Mouse (Mus musculus) thymus, postnatal 0 days (tissue): Measurements from ENCODE around the gene Gm11492. TPM values are rescaled to one million over a fixed set of nuclear protein-coding genes. Genes with fewer than 3 reads are reported as not detected.

ENCODE experiments used
- DNase-seq: peaks from one replicate; pipeline ENCODE4 v3.0.0-alpha.2; 2015; ENCODE audit warnings: low spot score
- polyA plus RNA-seq: library from polyadenylated mRNA; unstranded; fragments of >200 nt; fragmentation: Nextera tagmentation; extraction: Ambion mirVana; gene quantifications from 2 replicates; pipeline ENCODE4 v1.2.1, GENCODE M21; 2015

Gm11492 gene
- polyA plus RNA-seq, 1 experiment from 2014 or later = not detected

DNA sequence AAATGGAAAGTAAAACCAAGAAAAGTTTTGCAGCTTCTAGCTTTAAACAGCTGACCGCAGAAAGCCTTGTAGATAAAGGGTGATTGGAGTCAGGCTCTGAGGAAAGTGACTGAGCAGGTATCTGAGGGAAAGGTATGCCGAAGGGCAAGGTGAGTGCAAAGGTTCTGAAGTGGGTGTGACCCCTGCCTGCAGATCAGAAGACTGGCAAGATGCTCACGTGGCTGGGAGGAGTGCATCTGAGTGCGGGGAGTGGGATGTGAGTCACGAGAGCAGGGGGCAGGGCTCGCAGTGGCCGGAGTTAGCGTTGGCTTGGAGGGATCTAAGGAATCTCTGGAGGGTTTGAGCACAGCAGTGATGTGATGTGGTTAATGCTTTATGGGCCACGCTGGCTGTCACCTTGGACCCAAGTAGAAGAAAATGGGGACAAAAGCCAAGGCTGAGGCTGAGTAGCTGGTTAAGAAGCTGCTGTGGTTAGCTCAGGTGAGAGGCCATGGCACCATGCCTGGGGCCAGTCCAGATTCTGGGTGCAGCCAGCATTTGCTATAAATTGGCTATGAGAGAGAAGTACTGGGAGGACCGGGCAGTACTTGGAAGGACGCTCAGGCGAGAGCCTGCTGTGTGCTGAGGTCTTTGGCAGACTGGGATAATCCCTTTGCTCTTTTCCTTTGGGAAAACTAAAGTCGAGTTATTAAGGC lies 33.1 kb downstream of the Gm11492 start:
- DNase-seq = no peak

DNA sequence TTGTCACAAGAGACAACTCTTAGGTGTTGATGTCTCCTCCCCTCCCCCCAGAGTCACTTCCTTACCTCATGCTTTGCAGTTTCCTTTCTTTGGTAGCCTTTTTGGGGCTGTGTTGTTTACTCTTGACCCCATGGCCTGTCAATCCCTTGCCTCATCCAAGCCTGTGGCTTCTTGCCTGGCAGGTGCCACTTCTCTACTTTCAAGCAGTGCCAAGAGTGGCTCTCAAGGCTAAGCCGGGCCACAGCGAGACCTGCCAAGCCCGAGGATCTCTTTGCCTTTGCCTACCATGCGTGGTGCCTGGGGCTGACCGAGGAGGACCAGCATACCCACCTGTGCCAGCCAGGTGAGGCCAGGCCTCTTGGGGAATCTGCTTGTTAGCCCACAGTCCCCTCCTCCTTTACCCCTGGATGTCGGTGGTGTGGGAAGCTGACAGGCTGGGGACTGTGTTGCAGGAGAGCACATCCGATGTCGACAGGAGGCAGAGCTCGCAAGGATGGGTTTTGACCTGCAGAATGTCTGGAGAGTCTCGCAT lies 33.9 kb downstream of the Gm11492 start:
- no peak for DNase-seq

- no peak for DNase-seq
These were observed 35.8 kb downstream of the Gm11492 start for GRCm38 (mm10) chr11:87602234-87602633.

DNA sequence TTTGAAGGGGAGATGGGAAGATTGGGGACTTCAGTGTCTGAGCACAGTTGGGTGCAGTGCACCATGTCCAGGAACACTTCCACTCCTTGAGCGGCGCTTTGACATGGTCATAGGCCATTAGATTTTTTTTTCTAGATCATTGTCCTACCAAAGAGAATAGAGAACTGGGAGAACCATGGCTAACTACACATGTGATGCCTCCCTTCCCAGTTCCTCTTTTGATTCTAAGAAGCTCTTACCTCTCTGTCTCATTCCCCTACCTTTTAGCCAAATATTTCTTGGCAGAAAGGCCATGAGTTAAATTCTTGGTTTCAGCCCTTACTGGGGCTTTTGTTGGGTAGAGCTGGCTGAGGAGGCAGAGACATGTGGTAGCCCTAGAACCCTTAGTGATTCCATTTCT lies 37.1 kb downstream of the Gm11492 start:
- DNase-seq = no peak

DNA sequence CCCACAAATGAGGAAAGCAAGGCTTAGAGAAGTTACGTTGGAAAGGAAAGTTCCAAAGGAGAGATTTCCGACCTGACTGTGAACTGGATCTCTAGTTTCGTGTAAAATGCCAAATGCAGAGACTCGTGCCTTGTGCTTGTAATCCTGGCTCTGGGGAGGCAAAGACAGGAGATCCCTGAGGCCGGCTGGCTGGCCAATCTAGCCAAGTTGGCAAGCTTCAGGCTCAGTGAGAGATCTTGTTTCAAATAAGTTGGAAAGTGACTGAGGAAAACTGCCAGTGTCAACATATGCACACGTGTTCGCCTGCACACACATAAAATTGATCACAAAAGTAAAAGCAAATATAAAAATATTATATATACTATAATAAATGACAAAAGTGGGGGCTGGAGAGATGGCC lies 42.8 kb downstream of the Gm11492 start:
- DNase-seq = no peak

DNA sequence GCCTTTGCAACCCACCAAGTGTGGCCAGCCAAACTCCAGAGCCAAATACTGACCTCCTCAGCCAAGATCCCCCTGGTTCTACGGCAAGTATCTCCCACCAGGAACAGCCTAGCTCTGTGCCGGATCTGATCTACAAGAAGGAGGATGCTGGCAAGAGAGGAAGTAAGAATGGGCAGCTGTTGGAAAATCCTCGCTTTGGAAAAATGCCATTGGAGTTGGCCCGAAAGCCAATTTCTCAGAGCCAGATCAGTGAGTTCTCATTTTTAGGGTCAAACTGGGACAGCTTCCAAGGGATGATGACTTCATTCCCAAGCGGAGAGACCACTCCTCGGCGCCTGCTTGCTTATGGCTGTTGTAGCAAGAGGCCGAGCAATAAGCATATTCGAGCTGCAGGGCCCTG lies 45.1 kb downstream of the Gm11492 start:
- DNase-seq = no peak

- no peak for DNase-seq
These were observed 47.5 kb downstream of the Gm11492 start for GRCm38 (mm10) chr11:87613972-87614371.

GRCm38 (mm10) chr11:87615551-87615950 lies 49.1 kb downstream of the Gm11492 start:
- DNase-seq = no peak

DNA sequence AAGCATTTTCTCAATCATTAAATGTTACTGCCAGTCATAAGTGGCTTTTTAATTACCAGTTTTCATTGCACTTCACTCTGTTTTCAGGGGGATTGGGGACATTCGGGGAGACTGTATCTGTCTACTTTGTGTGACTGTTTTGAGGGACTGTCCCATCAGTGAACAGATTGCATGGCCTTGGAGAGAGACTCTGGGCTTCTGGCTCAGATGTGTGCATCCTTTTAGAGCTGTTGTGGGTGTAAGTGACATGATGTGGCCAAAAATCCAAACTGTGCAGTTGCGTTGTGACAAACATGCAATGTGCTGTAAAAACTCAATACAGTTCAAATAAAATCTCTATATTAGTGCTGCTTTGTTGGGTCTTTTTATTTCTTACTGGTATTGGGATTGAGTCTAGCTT lies 49.5 kb downstream of the Gm11492 start:
- no peak for DNase-seq

DNA sequence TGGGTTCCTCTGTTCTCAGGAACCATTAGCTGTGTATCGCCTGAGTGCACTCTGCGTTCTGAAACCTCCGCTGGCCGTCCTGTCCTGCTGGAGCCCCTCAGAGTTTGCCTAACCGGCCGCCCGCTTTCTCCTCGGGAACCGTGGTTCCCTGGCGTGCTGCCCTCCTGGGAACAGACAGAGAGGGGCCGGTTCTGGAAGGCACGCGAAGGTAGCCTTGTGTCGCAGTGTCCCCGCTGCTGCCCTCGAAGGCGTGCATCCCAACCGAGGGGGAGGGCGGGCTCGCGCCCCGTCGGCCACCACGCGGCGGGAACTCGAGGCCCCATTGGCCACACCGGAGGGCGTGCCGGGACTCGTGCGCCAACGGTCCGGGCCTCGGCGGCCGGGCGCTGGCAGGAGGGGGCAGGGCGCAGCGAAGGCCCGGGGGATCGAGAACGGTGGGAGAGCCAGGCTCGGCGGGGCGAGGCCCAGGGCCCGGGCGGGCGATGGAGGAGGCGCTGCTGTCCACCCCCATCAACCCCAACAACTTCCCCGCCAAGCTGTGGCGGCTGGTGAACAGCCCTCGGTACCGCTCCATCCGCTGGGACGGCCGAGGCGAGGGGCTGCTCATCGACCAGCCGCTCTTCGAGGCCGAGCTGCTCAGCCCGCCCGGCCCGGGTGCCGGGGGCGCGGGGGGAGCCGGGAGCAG lies 50.5 kb downstream of the Gm11492 start, which contains the start of gene Hsf5:
TSS of gene Hsf5 (plus strand) at position 375 of the 685 bp plus-strand sequence.
- no peak for DNase-seq

GRCm38 (mm10) chr11:87617606-87618005 lies 51.2 kb downstream of the Gm11492 start:
- no peak for DNase-seq

Other genes starting within 250 kb of the Gm11492 start
- 2.1 and 2.4 TPM in 2 replicates for gene Ppm1e, start 207.6 kb upstream of the Gm11492 start, polyA plus RNA-seq
- 6.8 and 6.9 TPM in 2 replicates for gene Rad51c, start 161.7 kb upstream of the Gm11492 start, polyA plus RNA-seq
- 0.53 and 0.62 TPM in 2 replicates for gene Tex14, start 161.6 kb upstream of the Gm11492 start, polyA plus RNA-seq
- 23.9 and 25.0 TPM in 2 replicates for gene Sept4, start 2.2 kb downstream of the Gm11492 start, polyA plus RNA-seq
- 19.6 and 21.1 TPM in 2 replicates for gene Mtmr4, start 25.5 kb downstream of the Gm11492 start, polyA plus RNA-seq
- gene Hsf5, start 50.5 kb downstream of the Gm11492 start, polyA plus RNA-seq = 0.10 and 0.12 TPM in 2 replicates
- gene Rnf43, start 96.1 kb downstream of the Gm11492 start, polyA plus RNA-seq = 5.2 and 6.8 TPM in 2 replicates
- gene Supt4a, start 170.9 kb downstream of the Gm11492 start, polyA plus RNA-seq = 425 and 454 TPM in 2 replicates
- 2.6 and 4.0 TPM in 2 replicates for gene Tspoap1, start 193.9 kb downstream of the Gm11492 start, polyA plus RNA-seq
- 5.0 and 6.2 TPM in 2 replicates for gene Mpo, start 226.9 kb downstream of the Gm11492 start, polyA plus RNA-seq